Mouse (Mus musculus): ENCODE results near the gene Pigx.
A peak's percentile ranks its signal among the peaks of the same experiment; 100 is the strongest.

Gene Pigx

GRCm38 (mm10) chr16:32099638-32100150 lies at the start of gene Pigx, which contains the start of gene Cep19:
Gene Pigx, minus strand, starts transcription at chr16:32099740.
Gene Cep19, plus strand, starts transcription at chr16:32099800.
- peak; percentile 88 to 94 for DNase-seq

GRCm38 (mm10) chr16:32147589-32148207 lies 48.2 kb upstream of the Pigx start:
- peak in 1 of 2 experiments; percentile 54 for DNase-seq

- DNase-seq = no peak
Observed at GRCm38 (mm10) chr16:32144592-32144991, 45.1 kb upstream of the Pigx start.

- peak; percentile 51 to 59 for DNase-seq
Observed at GRCm38 (mm10) chr16:32143766-32144165, 44.2 kb upstream of the Pigx start.

GRCm38 (mm10) chr16:32138954-32139353 lies 39.4 kb upstream of the Pigx start:
- no peak for DNase-seq

- DNase-seq = no peak
Observed at GRCm38 (mm10) chr16:32135842-32136357, 36.4 kb upstream of the Pigx start.

GRCm38 (mm10) chr16:32133148-32133547 lies 33.6 kb upstream of the Pigx start:
- no peak for DNase-seq

- no peak for DNase-seq
Observed at GRCm38 (mm10) chr16:32130190-32130826, 30.8 kb upstream of the Pigx start.

- DNase-seq = no peak
Observed at GRCm38 (mm10) chr16:32129449-32130189, 30.1 kb upstream of the Pigx start.

- DNase-seq = no peak
Observed at GRCm38 (mm10) chr16:32127046-32127445, 27.5 kb upstream of the Pigx start.

- DNase-seq = no peak
Observed at GRCm38 (mm10) chr16:32125364-32125763, 25.8 kb upstream of the Pigx start.

GRCm38 (mm10) chr16:32124444-32125335 lies 25.1 kb upstream of the Pigx start:
- DNase-seq = no peak

GRCm38 (mm10) chr16:32124020-32124419 lies 24.5 kb upstream of the Pigx start:
- DNase-seq = no peak

- no peak for DNase-seq
Observed at GRCm38 (mm10) chr16:32120454-32120853, 20.9 kb upstream of the Pigx start.

- DNase-seq = no peak
Observed at GRCm38 (mm10) chr16:32116186-32116585, 16.6 kb upstream of the Pigx start.

GRCm38 (mm10) chr16:32115781-32116180 lies 16.2 kb upstream of the Pigx start:
- DNase-seq = no peak

- peak; percentile 78 to 89 for DNase-seq
Observed at GRCm38 (mm10) chr16:32114968-32115695, 15.6 kb upstream of the Pigx start.

- DNase-seq = no peak
Observed at GRCm38 (mm10) chr16:32114406-32114805, 14.9 kb upstream of the Pigx start.

GRCm38 (mm10) chr16:32113541-32114218 lies 14.1 kb upstream of the Pigx start:
- peak in 1 of 2 experiments; percentile 22 for DNase-seq

- no peak for DNase-seq
Observed at GRCm38 (mm10) chr16:32110951-32111699, 11.6 kb upstream of the Pigx start.

Data from cerebellum, adult 18-20 months (tissue).